Mouse (Mus musculus) right cerebral cortex, adult 18-20 months (tissue): Measurements from ENCODE around the gene Gm43517.

ENCODE experiments used
- DNase-seq: peaks from one replicate; pipeline ENCODE4 v3.0.0; 2022; ENCODE audit warnings: mixed read lengths

Gene Gm43517

GRCm38 (mm10) chr12:49384876-49385630 is at the start of gene Gm43517:
TSS of gene Gm43517 (plus strand) at chr12:49385174.
- peak; percentile 68 for DNase-seq

- DNase-seq: no peak
Measured at GRCm38 (mm10) chr12:49349697-49350096, 35.3 kb upstream of the Gm43517 start.

DNA sequence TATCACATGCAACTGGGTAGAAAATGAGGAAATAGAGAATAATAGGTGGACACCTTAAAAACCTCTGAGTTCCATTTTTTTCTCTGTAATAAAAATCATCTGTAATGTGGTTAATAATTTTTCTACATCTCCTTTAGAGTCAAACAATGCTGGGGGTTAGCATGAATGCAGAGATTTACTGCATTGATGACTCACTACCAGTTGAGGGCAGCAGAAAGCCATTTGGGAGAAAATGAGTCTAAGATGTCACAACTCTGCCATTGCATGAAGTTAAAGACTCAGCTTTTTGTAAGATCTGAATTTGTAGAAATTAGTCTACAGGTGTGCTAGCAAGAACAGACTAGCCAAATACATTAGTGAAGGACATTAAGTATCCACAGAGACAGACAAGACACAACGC is 16.0 kb upstream of the Gm43517 start:
- no peak for DNase-seq

DNA sequence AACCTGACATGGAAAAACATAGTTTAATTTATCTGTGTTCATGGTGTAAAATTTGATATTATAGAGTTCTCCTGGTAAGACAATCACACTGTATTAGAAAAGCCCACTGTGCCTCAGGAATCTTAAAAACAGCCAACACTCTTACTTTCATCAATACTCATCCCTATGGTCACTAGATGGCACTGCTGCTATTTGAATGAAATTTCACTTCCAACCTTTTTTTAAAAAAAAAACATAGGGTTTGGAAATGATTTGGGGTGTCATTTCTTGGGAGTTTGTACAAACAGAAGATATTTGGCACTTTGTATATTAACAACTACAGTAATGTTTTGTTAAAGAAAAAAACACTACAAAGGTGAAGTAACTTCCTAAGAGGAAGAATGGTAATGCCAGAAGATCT is 12.8 kb upstream of the Gm43517 start:
- no peak for DNase-seq

DNA sequence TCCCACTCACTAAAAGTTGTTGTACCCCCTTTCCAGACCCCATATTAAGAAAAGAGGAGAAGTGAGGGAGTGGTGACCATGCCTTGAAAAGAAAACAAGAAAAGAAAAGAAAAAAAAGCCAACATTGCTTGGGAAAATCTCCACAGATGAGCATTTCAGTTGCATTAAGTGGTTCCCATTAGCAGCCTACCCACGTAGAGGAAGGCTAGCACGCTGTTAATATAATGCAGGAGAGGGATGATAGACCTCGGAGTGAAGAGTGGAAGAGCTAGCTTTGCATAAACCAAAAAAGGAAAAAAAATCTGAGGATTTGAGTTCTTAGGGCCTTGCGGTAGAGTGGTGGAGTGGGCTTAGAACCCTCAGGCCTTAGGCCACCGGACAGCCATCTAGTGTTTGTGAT is 11.8 kb upstream of the Gm43517 start:
- DNase-seq: no peak

- no peak for DNase-seq
Measured at GRCm38 (mm10) chr12:49373821-49374605, 11.0 kb upstream of the Gm43517 start.

DNA sequence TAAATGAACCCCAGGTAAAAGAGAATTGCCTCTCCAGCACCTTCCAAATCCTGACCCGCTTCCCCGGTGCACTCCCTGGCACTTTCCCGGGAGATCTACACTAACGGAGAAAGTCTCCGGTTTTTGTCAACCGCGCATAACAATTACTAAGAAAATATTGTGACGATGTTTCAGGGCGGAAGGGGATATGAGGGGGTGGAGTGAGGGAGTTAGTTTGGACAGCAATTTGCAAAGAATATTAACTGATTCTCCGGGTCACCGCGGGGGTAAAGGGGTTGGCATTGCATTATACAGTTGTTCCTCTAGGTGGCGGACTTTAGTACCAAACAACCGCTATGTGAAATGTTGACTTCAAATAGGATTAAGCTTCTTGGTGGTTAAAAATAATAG is 10.4 kb upstream of the Gm43517 start:
- DNase-seq: peak; percentile 59

GRCm38 (mm10) chr12:49375427-49376317 is 9.3 kb upstream of the Gm43517 start:
- no peak for DNase-seq

GRCm38 (mm10) chr12:49376318-49376992 is 8.5 kb upstream of the Gm43517 start:
- no peak for DNase-seq

DNA sequence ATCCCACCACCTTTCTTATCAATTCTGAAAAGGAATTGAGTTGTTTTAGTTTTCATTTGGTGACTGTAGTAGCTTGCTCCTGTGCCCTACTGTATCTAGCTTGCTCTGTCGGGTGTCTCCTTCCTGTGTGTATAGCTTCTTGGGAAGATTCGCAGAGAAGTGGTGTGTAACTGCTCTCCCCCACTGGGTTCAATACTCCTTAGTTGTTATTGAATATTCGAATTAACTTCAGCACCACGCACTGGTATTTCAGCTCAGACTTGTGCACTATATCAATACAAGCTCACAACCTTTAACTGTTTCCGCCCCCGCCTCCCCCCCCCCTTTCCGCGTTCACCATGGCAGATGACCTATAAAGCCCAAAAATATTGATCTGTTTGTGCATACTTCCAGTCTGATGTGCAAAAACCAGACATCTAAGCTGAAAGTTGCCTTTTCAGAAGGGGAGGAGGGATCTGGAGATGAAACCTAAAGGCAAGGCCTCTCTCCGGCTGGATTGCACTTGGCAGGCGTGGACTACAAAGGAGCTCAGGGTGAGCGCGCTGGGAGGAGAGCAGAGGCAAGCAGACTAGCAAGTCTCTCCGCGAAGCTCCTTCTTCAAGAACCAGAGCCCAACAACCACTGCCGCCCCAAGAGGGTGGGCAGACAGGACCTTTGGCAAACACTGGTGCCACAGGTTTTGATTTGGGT is 7.5 kb upstream of the Gm43517 start:
- peak; percentile 71 for DNase-seq

GRCm38 (mm10) chr12:49378920-49379319 is 6.1 kb upstream of the Gm43517 start:
- DNase-seq: no peak

GRCm38 (mm10) chr12:49379446-49379845 is 5.5 kb upstream of the Gm43517 start:
- peak; percentile 59 for DNase-seq

- peak; percentile 36 for DNase-seq
Measured at GRCm38 (mm10) chr12:49380442-49380841, 4.5 kb upstream of the Gm43517 start.

GRCm38 (mm10) chr12:49381031-49381525 is 3.9 kb upstream of the Gm43517 start:
- no peak for DNase-seq

DNA sequence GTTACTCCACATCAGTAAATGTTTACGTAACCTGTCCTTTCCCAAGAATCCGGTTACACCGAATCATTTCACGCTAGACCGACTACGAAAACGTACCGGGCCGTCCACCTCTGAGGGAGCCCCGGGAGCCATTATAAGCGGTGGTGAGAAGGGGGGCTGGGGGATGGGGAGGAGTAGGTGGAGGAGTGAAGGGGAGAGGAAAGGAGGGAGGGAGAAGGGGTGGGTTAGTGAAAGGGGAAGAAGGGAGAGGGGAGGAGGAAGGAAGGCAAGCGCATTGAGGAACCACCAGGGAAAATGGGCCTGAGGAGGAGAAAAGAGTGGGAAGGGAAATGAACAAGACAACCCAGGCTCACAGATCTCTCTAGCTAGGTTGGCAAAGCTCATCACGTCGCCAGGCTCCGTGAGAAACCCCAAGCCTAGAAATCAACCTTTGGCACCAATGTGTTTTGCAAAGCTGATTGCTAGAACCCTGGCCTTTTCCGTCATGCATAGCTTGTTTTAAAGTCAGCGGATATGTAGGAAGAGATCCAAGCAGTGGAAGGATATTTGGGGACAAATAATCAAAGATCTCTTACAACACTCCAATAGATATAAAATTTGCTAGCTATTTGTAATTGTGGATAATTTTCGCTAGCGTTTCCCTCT is 3.1 kb upstream of the Gm43517 start:
- DNase-seq: peak; percentile 57

- DNase-seq: peak; percentile 64
Measured at GRCm38 (mm10) chr12:49382565-49383520, 2.1 kb upstream of the Gm43517 start, which contains the start of gene Foxg1. TSS of gene Foxg1 (plus strand) at chr12:49382660.

DNA sequence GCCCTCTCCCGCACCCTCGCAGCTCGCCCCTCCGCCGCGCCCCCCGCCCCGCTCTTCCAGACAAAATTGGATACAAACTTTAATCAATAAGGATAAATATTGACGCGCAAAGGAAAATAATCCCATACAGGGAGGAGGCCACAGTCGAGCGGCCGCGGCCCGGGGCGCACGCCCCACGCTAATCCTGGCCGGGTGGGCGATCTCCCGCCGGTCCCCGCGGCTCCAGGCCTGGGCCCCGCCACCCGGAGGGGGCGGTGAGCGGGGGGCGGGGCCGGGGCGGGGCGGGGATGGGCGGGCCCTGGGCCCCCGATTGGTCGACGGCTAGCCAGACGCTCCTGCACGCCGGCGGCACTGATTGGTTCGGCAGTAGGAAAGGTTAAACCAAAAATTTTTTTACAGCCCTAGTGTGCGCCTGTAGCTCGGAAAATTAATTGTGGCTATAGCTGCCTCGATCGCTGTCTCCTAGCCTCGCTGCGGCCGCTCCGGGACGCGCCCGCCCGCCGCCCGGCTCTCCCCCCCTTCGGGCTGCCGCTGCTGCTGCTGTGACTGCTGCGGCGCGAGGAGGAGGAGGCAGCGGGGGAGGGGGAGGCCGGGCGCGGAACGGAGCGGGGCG is 1.3 kb upstream of the Gm43517 start:
- peak; percentile 93 for DNase-seq

DNA sequence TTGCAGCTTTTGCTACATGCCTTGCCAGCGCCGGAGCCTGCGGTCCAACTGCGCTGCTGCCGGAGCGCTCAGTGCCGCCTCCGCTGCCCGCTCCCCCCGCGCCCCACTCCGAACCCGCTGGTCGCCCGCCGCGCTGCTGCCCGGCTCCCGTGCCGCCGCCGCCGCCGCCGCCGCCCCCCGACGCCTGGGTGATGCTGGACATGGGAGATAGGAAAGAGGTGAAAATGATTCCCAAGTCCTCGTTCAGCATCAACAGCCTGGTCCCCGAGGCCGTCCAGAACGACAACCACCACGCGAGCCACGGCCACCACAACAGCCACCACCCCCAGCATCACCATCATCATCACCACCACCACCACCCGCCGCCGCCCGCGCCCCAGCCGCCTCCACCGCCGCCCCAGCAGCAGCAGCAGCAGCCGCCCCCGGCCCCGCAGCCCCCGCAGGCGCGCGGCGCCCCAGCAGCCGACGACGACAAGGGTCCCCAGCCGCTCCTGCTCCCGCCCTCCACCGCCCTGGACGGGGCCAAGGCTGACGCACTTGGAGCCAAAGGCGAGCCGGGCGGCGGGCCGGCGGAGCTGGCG is 589 bp upstream of the Gm43517 start:
- peak; percentile 62 for DNase-seq

DNA sequence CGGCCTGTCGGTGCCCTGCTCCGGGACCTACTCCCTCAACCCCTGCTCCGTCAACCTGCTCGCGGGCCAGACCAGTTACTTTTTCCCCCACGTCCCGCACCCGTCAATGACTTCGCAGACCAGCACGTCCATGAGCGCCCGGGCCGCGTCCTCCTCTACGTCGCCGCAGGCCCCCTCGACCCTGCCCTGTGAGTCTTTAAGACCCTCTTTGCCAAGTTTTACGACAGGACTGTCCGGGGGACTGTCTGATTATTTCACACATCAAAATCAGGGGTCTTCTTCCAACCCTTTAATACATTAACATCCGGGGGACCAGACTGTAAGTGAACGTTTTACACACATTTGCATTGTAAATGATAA is 637 bp downstream of the Gm43517 start:
- DNase-seq: no peak
